Comparison of ENCODE assay signal across 17 mouse cellular contexts in genomic region chr16:24475305-24475947, GRCm38 (mm10).
DNase-seq lines count a peak whose midpoint lies in the region; ATAC-seq and TF ChIP-seq lines count a peak whose summit lies in the region.
"Had no signal": no experiment of that assay in that cellular context is flagged by ENCODE, and none has a peak within 500 bp of the region (broad histone marks: within the 10 kb centered on the region; RNA-seq: fewer than 3 reads in every experiment).

No protein-coding gene starts in this region.

- DNase-seq in heart, adult 18-20 months = no peak
- DNase-seq in kidney, adult 8-10 months = no peak
- DNase-seq in right cerebral cortex, postnatal 4 days = no peak
- DNase-seq: adrenal gland, postnatal 14 days; cerebellum, adult 11-12 months; kidney, postnatal 10 days; right cerebral cortex, postnatal 25 days had no signal

- no peak overlapping the region for H3K4me3 ChIP-seq in heart, embryonic 12.5 days
- H3K4me3 ChIP-seq in kidney, embryonic 15.5 days (replicated peaks) = no peak overlapping the region
- H3K4me3 ChIP-seq in ES-Bruce4 (ENCODE audit: low read depth, low read length) = no peak overlapping the region
- no peak overlapping the region for H3K4me3 ChIP-seq in intestine, postnatal 0 days (ENCODE audit: low read depth, low read length)
- H3K4me3 ChIP-seq in forebrain, embryonic 13.5 days = no peak overlapping the region
- H3K4me3 ChIP-seq: hindbrain, embryonic 13.5 days; limb, embryonic 13.5 days; neural tube, embryonic 12.5 days had no signal

- WGBS in heart, embryonic 12.5 days = 44% methylated on average over 8 of the region's 8 CpGs
- 48% methylated on average over 8 of the region's 8 CpGs for WGBS in kidney, embryonic 15.5 days
- WGBS in intestine, postnatal 0 days = 35% methylated on average over 8 of the region's 8 CpGs
- WGBS in forebrain, embryonic 13.5 days = 78% methylated on average over 8 of the region's 8 CpGs

- peak overlapping the region; percentile 4; the same call in 1 of the 2 replicates for H3K27ac ChIP-seq in heart, embryonic 12.5 days (ENCODE audit: poor library complexity, severe bottlenecking)
- 0 out of 2 replicates have a peak overlapping the region, but pooled peaks have one; percentile 19 for H3K27ac ChIP-seq in kidney, embryonic 15.5 days
- H3K27ac ChIP-seq in ES-Bruce4 (ENCODE audit: insufficient read depth, low read length) = peak overlapping the region; percentile 37; the same call in 1 of the 2 replicates
- peak overlapping the region; percentile 15; the same call in 1 of the 2 replicates for H3K27ac ChIP-seq in intestine, postnatal 0 days (ENCODE audit: low read depth, low read length)
- no peak overlapping the region for H3K27ac ChIP-seq in forebrain, embryonic 13.5 days
- H3K27ac ChIP-seq: hindbrain, embryonic 13.5 days; limb, embryonic 13.5 days; liver, embryonic 14.5 days; neural tube, embryonic 12.5 days had no signal

- H3K9ac ChIP-seq in heart, embryonic 12.5 days = no peak overlapping the region
- no peak overlapping the region for H3K9ac ChIP-seq in kidney, embryonic 15.5 days
- no peak overlapping the region for H3K9ac ChIP-seq in ES-Bruce4 (ENCODE audit: low read depth, poor library complexity, severe bottlenecking)
- H3K9ac ChIP-seq in intestine, postnatal 0 days (ENCODE audit: low read depth, low read length) = no peak overlapping the region
- H3K9ac ChIP-seq in forebrain, embryonic 13.5 days = no peak overlapping the region
- H3K9ac ChIP-seq: hindbrain, embryonic 13.5 days; limb, embryonic 13.5 days; liver, embryonic 14.5 days; neural tube, embryonic 12.5 days had no signal

- peaks cover 58% of the 10 kb centered on the region for H3K4me1 ChIP-seq in heart, embryonic 12.5 days (replicated peaks)
- peaks cover 52% of the 10 kb centered on the region for H3K4me1 ChIP-seq in kidney, embryonic 15.5 days
- H3K4me1 ChIP-seq in ES-Bruce4 (ENCODE audit: control insufficient read depth, insufficient read depth, low read length) = peaks cover 3% of the 10 kb centered on the region
- peaks cover 18% of the 10 kb centered on the region for H3K4me1 ChIP-seq in intestine, postnatal 0 days (replicated peaks; ENCODE audit: control insufficient read depth, insufficient read depth, low read length)
- H3K4me1 ChIP-seq in forebrain, embryonic 13.5 days = peaks cover 12% of the 10 kb centered on the region

- ATAC-seq in heart, embryonic 12.5 days (ENCODE audit: insufficient number of reproducible peaks, low FRiP score) = peak; percentile 45; the same call in 1 of the 2 replicates
- ATAC-seq in kidney, embryonic 15.5 days (replicated peaks; ENCODE audit: low FRiP score) = 0 out of 2 replicates have a peak, but pooled peaks have one; percentile 37
- ATAC-seq in intestine, postnatal 0 days = 0 out of 2 replicates have a peak, but pooled peaks have one; percentile 26
- no peak for ATAC-seq in forebrain, embryonic 13.5 days
- ATAC-seq: forebrain, embryonic 16.5 days had no signal

- H3K36me3 ChIP-seq in heart, embryonic 12.5 days = peaks cover 14% of the 10 kb centered on the region; the same call in 1 of the 2 replicates
- peaks cover 3% of the 10 kb centered on the region; the same call in 1 of the 2 replicates for H3K36me3 ChIP-seq in kidney, embryonic 15.5 days
- H3K36me3 ChIP-seq in ES-Bruce4 (ENCODE audit: control insufficient read depth, insufficient read depth, low read length, poor library complexity, severe bottlenecking) = no peaks in the 10 kb centered on the region
- H3K36me3 ChIP-seq in intestine, postnatal 0 days (ENCODE audit: control insufficient read depth, insufficient read depth) = 0 out of 2 replicates have a peak, but pooled peaks cover 4% of the 10 kb centered on the region
- no peaks in the 10 kb centered on the region for H3K36me3 ChIP-seq in forebrain, embryonic 13.5 days (ENCODE audit: poor library complexity, severe bottlenecking)
- H3K36me3 ChIP-seq: hindbrain, embryonic 13.5 days; neural tube, embryonic 12.5 days had no signal

- 0 out of 2 replicates have a peak, but pooled peaks have one; percentile 34 for TF ChIP-seq EP300 in ES-Bruce4 (IDR thresholded peaks at IDR 0.05; ENCODE audit: insufficient read depth, low read depth, low read length)

- TF ChIP-seq POLR2A in ES-Bruce4 (IDR thresholded peaks at IDR 0.05; ENCODE audit: insufficient read depth, low read length) = no peak

- H3K9me3 ChIP-seq in heart, embryonic 12.5 days (replicated peaks) = no peaks in the 10 kb centered on the region
- no peaks in the 10 kb centered on the region for H3K9me3 ChIP-seq in kidney, embryonic 15.5 days (replicated peaks)
- no peaks in the 10 kb centered on the region for H3K9me3 ChIP-seq in ES-Bruce4 (replicated peaks; ENCODE audit: control insufficient read depth, insufficient read depth, low read length, poor library complexity, severe bottlenecking)
- H3K9me3 ChIP-seq in intestine, postnatal 0 days (ENCODE audit: control insufficient read depth) = no peaks in the 10 kb centered on the region
- no peaks in the 10 kb centered on the region for H3K9me3 ChIP-seq in forebrain, embryonic 13.5 days (replicated peaks)
- H3K9me3 ChIP-seq: hindbrain, embryonic 13.5 days; limb, embryonic 13.5 days; neural tube, embryonic 12.5 days had no signal

- no peak for TF ChIP-seq CTCF in ES-Bruce4 (IDR thresholded peaks at IDR 0.05; ENCODE audit: low read depth, low read length)
- TF ChIP-seq CTCF in intestine, postnatal 0 days (IDR thresholded peaks at IDR 0.05; ENCODE audit: low read depth) = no peak

- no peaks in the 10 kb centered on the region for H3K27me3 ChIP-seq in heart, embryonic 12.5 days (replicated peaks)
- H3K27me3 ChIP-seq in kidney, embryonic 15.5 days = no peaks in the 10 kb centered on the region
- H3K27me3 ChIP-seq in ES-Bruce4 (ENCODE audit: control insufficient read depth, insufficient read depth, low read length, poor library complexity, severe bottlenecking) = no peaks in the 10 kb centered on the region
- H3K27me3 ChIP-seq in intestine, postnatal 0 days (replicated peaks; ENCODE audit: control insufficient read depth, insufficient read depth, low read length) = no peaks in the 10 kb centered on the region
- no peaks in the 10 kb centered on the region for H3K27me3 ChIP-seq in forebrain, embryonic 13.5 days
- H3K27me3 ChIP-seq: hindbrain, embryonic 13.5 days; limb, embryonic 13.5 days; neural tube, embryonic 12.5 days had no signal

- H3K4me2 ChIP-seq in heart, embryonic 12.5 days = no peak overlapping the region
- H3K4me2 ChIP-seq in kidney, embryonic 15.5 days = no peak overlapping the region
- H3K4me2 ChIP-seq in intestine, postnatal 0 days (replicated peaks; ENCODE audit: low read depth) = no peak overlapping the region
- H3K4me2 ChIP-seq in forebrain, embryonic 13.5 days = no peak overlapping the region
- H3K4me2 ChIP-seq: hindbrain, embryonic 13.5 days; limb, embryonic 13.5 days; neural tube, embryonic 12.5 days had no signal
